Mouse (Mus musculus) left cerebral cortex, adult 9 months (tissue): ENCODE measurements around the gene Fbxl7.

Source experiments
- DNase-seq, 2 experiments: peaks; one replicate each; pipeline ENCODE4 v3.0.0; 2022; ENCODE audit warnings: low spot score in 2 of 2

The Fbxl7 gene

GRCm38 (mm10) chr15:26701949-26702675, 193.3 kb downstream of the Fbxl7 start:
- no peak for DNase-seq

- no peak for DNase-seq
These were observed 202.3 kb downstream of the Fbxl7 start for GRCm38 (mm10) chr15:26693075-26693474.

GRCm38 (mm10) chr15:26688472-26689104, 206.8 kb downstream of the Fbxl7 start:
- no peak for DNase-seq

- no peak for DNase-seq
These were observed 207.7 kb downstream of the Fbxl7 start for GRCm38 (mm10) chr15:26687729-26688128.

- peak in 1 of 2 experiments; percentile 8 for DNase-seq
These were observed 213.1 kb downstream of the Fbxl7 start for GRCm38 (mm10) chr15:26682279-26682678.

GRCm38 (mm10) chr15:26673239-26673859, 222.0 kb downstream of the Fbxl7 start:
- peak in 1 of 2 experiments; percentile 6 for DNase-seq

- DNase-seq = peak in 1 of 2 experiments; percentile 3
These were observed 240.4 kb downstream of the Fbxl7 start for GRCm38 (mm10) chr15:26654988-26655387.

- no peak for DNase-seq
These were observed 252.8 kb downstream of the Fbxl7 start for GRCm38 (mm10) chr15:26642563-26642962.

- no peak for DNase-seq
These were observed 255.7 kb downstream of the Fbxl7 start for GRCm38 (mm10) chr15:26639726-26640125.

GRCm38 (mm10) chr15:26635591-26635990, 259.8 kb downstream of the Fbxl7 start:
- DNase-seq = no peak

GRCm38 (mm10) chr15:26628181-26628580, 267.2 kb downstream of the Fbxl7 start:
- no peak for DNase-seq

- DNase-seq = no peak
These were observed 272.1 kb downstream of the Fbxl7 start for GRCm38 (mm10) chr15:26623242-26623641.

GRCm38 (mm10) chr15:26620279-26620678, 275.1 kb downstream of the Fbxl7 start:
- DNase-seq = peak in 1 of 2 experiments; percentile 39

- peak in 1 of 2 experiments; percentile 12 for DNase-seq
These were observed 276.2 kb downstream of the Fbxl7 start for GRCm38 (mm10) chr15:26619221-26619620.

- DNase-seq = no peak
These were observed 299.1 kb downstream of the Fbxl7 start for GRCm38 (mm10) chr15:26596239-26596638.

- no peak for DNase-seq
These were observed 315.3 kb downstream of the Fbxl7 start for GRCm38 (mm10) chr15:26579947-26580709.

- DNase-seq = no peak
These were observed 316.9 kb downstream of the Fbxl7 start for GRCm38 (mm10) chr15:26578500-26578899.

- no peak for DNase-seq
These were observed 329.3 kb downstream of the Fbxl7 start for GRCm38 (mm10) chr15:26566076-26566475.

GRCm38 (mm10) chr15:26553620-26554019, 341.8 kb downstream of the Fbxl7 start:
- DNase-seq = no peak

- DNase-seq = no peak
These were observed 361.2 kb downstream of the Fbxl7 start for GRCm38 (mm10) chr15:26533997-26534700.

- no peak for DNase-seq
These were observed 376.2 kb downstream of the Fbxl7 start for GRCm38 (mm10) chr15:26519220-26519631.
